Mouse (Mus musculus): ENCODE results near the gene Map2k7.

GRCm38 (mm10) chr8:4206182-4207015 lies 32.1 kb upstream of the Map2k7 start:
- TF ChIP-seq CTCF (IDR thresholded peaks at IDR 0.05; ENCODE audit: extremely low read depth, insufficient read depth, insufficient read length, insufficient replicate concordance) (no peak), POLR2A (IDR thresholded peaks at IDR 0.05; ENCODE audit: low read depth, low read length) (no peak)

All from spleen, adult 2 months (tissue).